Comparison of ENCODE assay signal across 51 mouse cellular contexts in the genomic region with DNA sequence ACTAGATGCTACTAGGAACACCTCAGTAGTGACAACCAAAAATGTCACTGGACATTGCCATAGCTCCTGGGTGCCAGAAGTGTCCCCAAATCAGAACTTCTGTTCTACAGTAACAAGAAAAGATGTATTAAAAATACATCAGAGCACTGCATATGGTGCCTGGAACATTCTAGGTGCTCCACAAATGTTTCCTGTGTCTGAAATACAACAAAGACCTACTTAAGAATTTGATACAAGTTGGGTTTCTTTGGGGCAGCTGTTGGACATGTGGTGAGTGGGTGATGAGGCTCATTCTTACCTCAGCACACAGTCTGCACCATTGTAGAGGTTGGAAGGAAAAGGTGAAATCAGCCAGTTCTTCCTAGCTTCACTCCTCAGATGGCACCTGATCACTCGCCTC. TPM values are rescaled to one million over a fixed set of nuclear protein-coding genes. Genes with fewer than 3 reads are reported as not detected.
"Had no signal": no experiment of that assay in that cellular context is flagged by ENCODE, and none has a peak within 500 bp of the region (broad histone marks: within the 10 kb centered on the region; RNA-seq: fewer than 3 reads in every experiment).

No protein-coding gene starts in this region.

- H3K27me3 ChIP-seq: heart, embryonic 12.5 days; heart, embryonic 13.5 days; heart, embryonic 15.5 days; hindbrain, embryonic 12.5 days; hindbrain, embryonic 15.5 days; intestine, embryonic 15.5 days; kidney, embryonic 15.5 days had no signal

- DNase-seq: heart, postnatal 10 days; heart, postnatal 14 days; heart, postnatal 36 days; heart, postnatal 4 days; kidney, adult 11 months; kidney, adult 18-20 months; kidney, adult 2 months; kidney, adult 8-10 months; kidney, adult 9 months; kidney, postnatal 10 days; kidney, postnatal 14 days; kidney, postnatal 25 days; kidney, postnatal 36 days; kidney, postnatal 4 days; layer of hippocampus, adult 9-11 months; layer of hippocampus, postnatal 36 days had no signal

- H3K4me3 ChIP-seq: heart, embryonic 12.5 days; heart, embryonic 13.5 days; heart, embryonic 15.5 days; hindbrain, embryonic 10.5 days; hindbrain, embryonic 12.5 days; hindbrain, embryonic 13.5 days; hindbrain, embryonic 15.5 days; intestine, embryonic 15.5 days; kidney, embryonic 15.5 days; layer of hippocampus, adult 2 months; left cerebral cortex, adult 2 months had no signal

- H3K4me2 ChIP-seq: heart, embryonic 11.5 days; heart, embryonic 12.5 days; heart, embryonic 13.5 days; heart, embryonic 15.5 days; hindbrain, embryonic 12.5 days; hindbrain, embryonic 13.5 days; hindbrain, embryonic 14.5 days; hindbrain, embryonic 15.5 days; intestine, embryonic 15.5 days; kidney, embryonic 15.5 days had no signal

- ATAC-seq: hindbrain, embryonic 16.5 days; hindbrain, postnatal 0 days; inflammation-experienced regulatory T-cells, adult 6 months; intestine, embryonic 15.5 days; intestine, embryonic 16.5 days; intestine, postnatal 0 days had no signal

- H3K27ac ChIP-seq: heart, embryonic 13.5 days; heart, embryonic 15.5 days; hindbrain, embryonic 12.5 days; hindbrain, embryonic 13.5 days; hindbrain, embryonic 14.5 days; hindbrain, embryonic 15.5 days; hindbrain, postnatal 0 days; intestine, embryonic 15.5 days; kidney, embryonic 15.5 days; kidney, postnatal 0 days; layer of hippocampus, adult 2 months; left cerebral cortex, adult 2 months had no signal

- H3K9me3 ChIP-seq: heart, embryonic 12.5 days; heart, embryonic 13.5 days; heart, embryonic 15.5 days; hindbrain, embryonic 10.5 days; hindbrain, embryonic 12.5 days; hindbrain, embryonic 13.5 days; hindbrain, embryonic 15.5 days; intestine, embryonic 15.5 days; kidney, embryonic 15.5 days had no signal

- H3K9ac ChIP-seq: heart, embryonic 12.5 days; heart, embryonic 13.5 days; heart, embryonic 15.5 days; hindbrain, embryonic 12.5 days; hindbrain, embryonic 13.5 days; hindbrain, embryonic 14.5 days; hindbrain, embryonic 15.5 days; intestine, embryonic 15.5 days; kidney, embryonic 15.5 days had no signal

RNA-seq across cellular contexts. Expression of a gene that starts 52.2 kb away (rescaled TPM):
- total RNA-seq: heart, postnatal 10 days; heart, postnatal 14 days; heart, postnatal 25 days; heart, postnatal 36 days; heart, postnatal 4 days; hematopoietic stem cell, adult 5-6 weeks; hindbrain, postnatal 0 days; layer of hippocampus, adult 18-20 months; layer of hippocampus, adult 2 months; layer of hippocampus, adult 8-10 months; layer of hippocampus, postnatal 10 days; layer of hippocampus, postnatal 14 days; layer of hippocampus, postnatal 25 days; layer of hippocampus, postnatal 36 days; left cerebral cortex, adult 18-20 months; left cerebral cortex, adult 2 months had no signal
- polyA plus RNA-seq: heart, embryonic 11.5 days; heart, embryonic 12.5 days; heart, embryonic 13.5 days; heart, embryonic 14.5 days; heart, embryonic 15.5 days; heart, embryonic 16.5 days; heart, postnatal 0 days; hindbrain, embryonic 10.5 days; hindbrain, embryonic 11.5 days; hindbrain, embryonic 12.5 days; hindbrain, embryonic 13.5 days; hindbrain, embryonic 14.5 days; hindbrain, embryonic 15.5 days; hindbrain, embryonic 16.5 days; hindbrain, postnatal 0 days; inflammation-experienced regulatory T-cells, adult 6 months; intestine, embryonic 14.5 days; intestine, embryonic 15.5 days; intestine, embryonic 16.5 days; intestine, postnatal 0 days; kidney, adult 2 months; kidney, embryonic 14.5 days; kidney, embryonic 15.5 days; kidney, embryonic 16.5 days; kidney, postnatal 0 days; large intestine, adult 2 months had no signal
